Mouse (Mus musculus): Measurements from ENCODE around the gene Grid1.

The Grid1 gene

DNA sequence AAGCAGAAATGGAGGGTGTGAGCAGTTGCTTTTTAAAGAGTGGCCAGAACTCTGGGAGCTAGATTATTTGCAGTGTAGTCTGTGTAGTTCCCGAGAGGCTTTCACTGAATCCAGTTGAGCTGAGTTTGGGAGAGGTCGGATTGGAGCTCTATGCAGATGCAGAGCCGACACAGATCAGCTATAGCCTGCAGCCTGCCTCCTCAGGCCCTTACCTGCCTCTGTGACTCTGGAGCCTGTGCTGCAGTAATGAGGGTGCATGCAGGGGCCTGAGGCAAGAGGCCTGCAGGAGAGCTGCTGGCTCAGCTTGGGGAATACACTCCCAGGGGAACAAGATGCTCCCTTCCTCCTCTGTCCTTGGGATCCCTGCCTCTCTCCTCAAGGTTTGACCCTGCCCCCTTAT, 296.0 kb downstream of the Grid1 start:
- DNase-seq (ENCODE audit: low spot score): no peak

- DNase-seq (ENCODE audit: low spot score): no peak
These were observed 300.2 kb downstream of the Grid1 start for GRCm38 (mm10) chr14:35120089-35120488.

- no peak for DNase-seq (ENCODE audit: low spot score)
These were observed 301.0 kb downstream of the Grid1 start for GRCm38 (mm10) chr14:35120905-35121304.

DNA sequence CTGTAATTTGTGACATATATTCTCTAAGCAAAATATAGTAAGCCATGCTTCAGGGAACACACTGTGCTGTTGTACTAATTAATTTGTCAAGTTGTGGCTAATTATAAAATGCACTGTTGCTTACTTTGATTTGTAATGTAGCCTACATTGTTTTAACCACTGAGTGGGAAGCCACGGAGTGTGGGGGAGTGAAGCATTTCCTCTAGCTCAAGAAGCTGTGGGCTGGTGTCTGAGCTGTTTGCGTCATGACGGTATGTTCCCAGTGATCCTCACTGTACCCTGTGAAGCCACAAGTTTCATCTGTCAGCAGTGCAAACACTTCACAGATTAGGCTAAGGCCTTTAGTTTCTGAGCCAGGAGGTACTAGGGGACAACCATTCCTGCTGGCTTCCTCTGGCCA, 302.2 kb downstream of the Grid1 start:
- no peak for DNase-seq (ENCODE audit: low spot score)

GRCm38 (mm10) chr14:35123260-35123875, 303.5 kb downstream of the Grid1 start:
- no peak for DNase-seq (ENCODE audit: low spot score)

GRCm38 (mm10) chr14:35127616-35128015, 307.7 kb downstream of the Grid1 start:
- no peak for DNase-seq (ENCODE audit: low spot score)

- no peak for DNase-seq (ENCODE audit: low spot score)
These were observed 315.1 kb downstream of the Grid1 start for GRCm38 (mm10) chr14:35135056-35135455.

DNA sequence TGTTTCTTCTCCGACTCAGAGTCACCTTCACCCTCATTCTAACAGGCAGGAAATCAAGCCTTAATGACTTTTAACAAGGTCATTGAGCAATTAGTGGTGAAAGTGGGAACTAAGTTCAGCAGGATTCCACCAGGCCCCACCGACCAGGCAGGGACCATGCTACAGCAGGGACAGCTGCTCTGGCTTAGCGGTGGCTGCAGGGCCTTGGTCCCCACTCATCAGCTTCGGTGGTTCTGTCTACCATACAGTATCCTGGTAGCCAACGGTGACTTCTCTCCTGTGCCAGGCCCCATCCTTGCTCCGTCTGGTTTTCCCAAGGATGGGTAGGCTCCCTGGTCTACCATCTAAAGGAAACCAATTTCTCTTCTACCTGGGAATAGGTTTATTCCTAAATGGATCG, 318.2 kb downstream of the Grid1 start:
- no peak for DNase-seq (ENCODE audit: low spot score)

GRCm38 (mm10) chr14:35139824-35140223, 319.9 kb downstream of the Grid1 start:
- no peak for DNase-seq (ENCODE audit: low spot score)

- no peak for DNase-seq (ENCODE audit: low spot score)
These were observed 332.5 kb downstream of the Grid1 start for GRCm38 (mm10) chr14:35152450-35152849.

- DNase-seq (ENCODE audit: low spot score): no peak
These were observed 333.9 kb downstream of the Grid1 start for GRCm38 (mm10) chr14:35153701-35154277.

DNA sequence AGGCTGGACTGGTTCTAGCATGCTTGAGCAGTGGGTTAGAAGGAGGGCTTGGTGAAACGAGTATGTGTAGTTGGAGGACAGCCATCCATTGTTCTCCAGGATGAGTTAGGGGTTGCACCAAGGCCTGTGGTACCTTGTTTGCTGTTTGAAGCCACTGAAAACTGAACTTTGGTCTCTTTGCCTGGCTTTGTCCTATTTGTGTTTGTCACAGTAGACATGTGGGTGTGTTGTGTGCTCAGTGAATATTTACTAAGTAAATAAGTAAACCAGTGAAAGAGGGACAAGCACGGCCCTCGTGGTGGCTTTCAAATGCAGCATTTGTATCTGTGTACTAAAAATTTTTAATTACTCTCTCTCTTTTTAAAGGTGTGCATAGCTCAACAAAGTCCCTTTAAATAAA, 334.5 kb downstream of the Grid1 start:
- no peak for DNase-seq (ENCODE audit: low spot score)

DNA sequence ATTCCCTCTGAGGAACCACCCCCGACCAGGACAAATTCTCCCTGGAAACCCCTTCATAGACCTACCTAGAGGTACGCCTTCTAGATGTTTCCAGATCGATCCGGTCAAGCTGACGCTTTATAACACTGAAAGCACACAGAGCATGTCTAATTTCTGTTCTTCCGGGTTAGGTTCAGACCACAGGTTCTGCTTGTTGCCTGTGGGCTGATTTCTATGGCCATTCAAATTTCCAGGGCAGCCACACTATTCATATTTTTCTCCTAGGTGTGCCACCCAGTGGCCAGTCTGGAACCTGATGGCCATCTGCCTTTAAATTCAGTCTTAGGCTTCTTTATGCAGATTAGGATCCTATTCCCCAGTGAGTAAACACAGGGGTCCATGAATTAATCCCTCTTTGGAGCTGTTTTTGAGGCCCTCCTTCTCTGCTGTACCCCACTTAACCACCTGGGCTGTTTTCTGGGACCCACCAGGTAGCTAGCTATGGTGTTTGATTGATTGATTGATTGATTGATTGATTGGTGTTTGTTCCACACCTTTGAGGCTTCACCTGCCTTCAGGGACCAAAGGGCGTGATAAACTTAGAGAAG, 337.3 kb downstream of the Grid1 start:
- DNase-seq (ENCODE audit: low spot score): no peak

DNA sequence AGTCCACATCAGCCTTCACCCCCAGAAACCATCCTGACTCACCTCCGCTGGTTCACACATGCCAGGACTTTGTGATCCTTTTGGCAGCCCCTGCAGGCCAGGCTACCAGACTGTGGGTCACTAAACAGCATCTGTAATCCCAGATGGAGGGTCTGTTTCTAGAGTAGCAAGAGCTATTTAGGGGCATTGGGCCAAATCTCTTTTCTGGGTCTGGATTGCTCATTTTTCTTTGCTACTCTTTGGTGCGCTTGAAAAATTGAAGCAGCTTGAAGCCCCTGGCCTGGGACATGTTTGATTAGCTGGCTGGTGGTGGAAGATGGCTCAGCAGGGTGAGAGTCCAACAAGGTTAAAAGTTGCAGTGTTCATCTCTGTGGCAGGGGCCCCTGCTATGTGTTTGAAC, 339.4 kb downstream of the Grid1 start:
- DNase-seq (ENCODE audit: low spot score): no peak

DNA sequence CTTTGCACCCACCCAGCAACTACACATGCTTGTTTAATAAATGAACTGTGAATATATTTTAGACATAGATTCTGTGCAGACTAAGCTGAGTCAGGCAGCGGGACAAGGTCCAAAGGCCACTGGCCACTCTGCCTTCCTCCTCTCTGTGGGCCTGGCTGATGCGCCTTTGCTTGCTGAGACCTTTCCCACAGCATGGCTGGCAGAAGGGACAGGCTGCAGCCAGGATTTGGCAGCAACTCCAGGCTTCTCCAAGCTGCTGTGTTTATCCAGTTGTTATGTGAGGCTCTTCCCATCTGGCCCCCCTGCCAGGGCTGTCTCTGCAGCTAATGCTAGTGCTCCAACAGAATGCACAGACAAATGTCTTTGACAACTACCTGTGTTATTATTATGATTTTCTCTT, 347.5 kb downstream of the Grid1 start:
- no peak for DNase-seq (ENCODE audit: low spot score)

DNA sequence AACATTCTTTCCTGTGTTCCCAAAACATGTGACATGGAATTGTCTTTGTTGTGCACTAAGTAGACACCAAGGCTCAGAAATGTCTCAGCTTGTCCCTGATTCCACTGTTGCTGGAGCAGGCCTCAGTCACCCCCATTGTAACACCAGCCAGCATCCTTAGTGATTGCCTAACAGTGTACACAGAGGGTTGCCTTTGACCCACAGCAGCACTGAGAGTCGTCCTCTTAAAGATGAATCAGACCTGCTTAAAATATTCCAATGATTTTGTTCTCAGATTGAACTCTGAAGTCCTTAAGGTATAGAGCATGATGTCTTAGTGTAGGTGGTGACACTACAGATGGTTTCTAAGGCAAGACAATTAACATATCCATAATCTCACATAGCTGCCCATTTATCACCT, 354.0 kb downstream of the Grid1 start:
- DNase-seq (ENCODE audit: low spot score): no peak

DNA sequence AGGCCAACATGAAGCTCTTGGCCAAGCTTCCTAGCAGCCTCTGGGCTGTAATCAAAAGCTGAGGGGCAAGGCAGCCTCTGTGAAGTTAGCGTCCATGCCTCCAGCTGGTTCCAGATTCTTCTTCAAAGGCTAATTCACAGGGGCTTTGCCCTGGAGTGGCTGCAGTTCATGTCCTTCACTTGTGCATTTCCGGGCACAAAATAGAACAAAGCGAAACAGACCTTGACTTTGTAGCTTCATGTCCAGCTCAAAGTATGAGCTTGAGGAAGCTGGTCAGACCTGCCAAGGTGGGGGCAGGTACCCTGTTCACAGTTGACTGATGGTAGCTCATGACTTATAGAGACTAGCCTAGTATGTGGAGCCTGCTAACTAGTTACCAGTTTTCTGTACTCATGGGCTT, 356.1 kb downstream of the Grid1 start:
- no peak for DNase-seq (ENCODE audit: low spot score)

DNA sequence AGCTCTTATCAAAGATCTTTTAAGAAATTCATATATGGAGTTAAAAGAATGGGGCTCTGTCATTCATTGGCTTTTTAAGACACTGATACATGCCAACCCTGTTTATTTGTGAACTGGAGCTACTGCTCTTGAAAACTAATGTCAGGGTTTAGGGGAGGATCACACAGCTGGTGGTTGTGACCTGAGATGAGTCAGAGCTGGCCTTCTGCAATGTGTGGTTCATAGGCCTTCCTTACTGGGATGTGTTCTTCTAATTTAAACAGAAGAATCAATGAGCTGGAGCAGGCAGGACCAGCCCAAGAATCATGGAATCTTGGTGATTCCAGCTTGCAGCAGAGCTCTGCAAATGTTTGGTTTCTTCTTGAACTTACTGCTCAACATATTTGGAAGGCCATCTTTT, 359.2 kb downstream of the Grid1 start:
- DNase-seq (ENCODE audit: low spot score): no peak

- DNase-seq (ENCODE audit: low spot score): no peak
These were observed 365.5 kb downstream of the Grid1 start for GRCm38 (mm10) chr14:35185399-35185798.

GRCm38 (mm10) chr14:35192256-35192655, 372.3 kb downstream of the Grid1 start:
- no peak for DNase-seq (ENCODE audit: low spot score)

DNA sequence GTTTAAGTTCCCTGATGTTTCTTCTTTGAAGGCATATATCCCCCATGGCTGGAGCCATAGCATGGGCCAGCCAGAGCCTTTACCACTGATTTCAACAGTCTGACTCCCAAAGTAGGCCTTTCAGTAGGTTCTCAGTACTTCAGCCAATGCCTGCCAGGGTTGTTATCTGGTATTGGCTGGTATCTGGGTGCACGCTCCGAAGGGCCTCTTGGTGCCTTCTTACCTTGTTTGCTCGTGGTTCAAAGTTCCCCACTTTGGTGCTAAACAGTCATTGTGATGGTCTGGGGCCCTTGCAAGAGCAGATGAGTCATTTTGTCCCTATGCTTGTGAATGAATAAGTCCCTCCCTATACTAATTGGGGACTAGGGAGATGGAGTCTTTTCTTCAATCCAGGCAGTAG, 377.5 kb downstream of the Grid1 start:
- no peak for DNase-seq (ENCODE audit: low spot score)

GRCm38 (mm10) chr14:35198447-35198846, 378.5 kb downstream of the Grid1 start:
- DNase-seq (ENCODE audit: low spot score): no peak

- DNase-seq (ENCODE audit: low spot score): no peak
These were observed 379.0 kb downstream of the Grid1 start for GRCm38 (mm10) chr14:35198899-35199298.

DNA sequence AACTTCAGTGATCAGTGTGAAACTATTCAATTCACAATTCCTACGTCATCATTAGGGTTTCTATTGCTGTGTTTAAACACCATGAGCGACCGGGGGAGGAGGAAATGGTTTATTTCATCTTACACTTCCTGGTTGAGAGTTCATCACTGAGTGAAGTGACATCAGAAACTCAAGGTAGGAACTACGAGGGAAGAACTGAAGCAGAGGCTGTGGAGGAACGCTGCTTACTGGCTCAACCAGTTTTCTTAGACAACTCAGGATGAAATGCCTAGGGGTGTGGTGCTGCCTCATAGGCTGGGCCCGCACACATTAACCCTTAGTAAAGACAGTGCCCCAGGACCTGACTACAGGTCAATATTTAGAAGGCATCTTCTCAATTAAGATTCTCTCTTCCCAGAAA, 389.5 kb downstream of the Grid1 start:
- DNase-seq (ENCODE audit: low spot score): peak; percentile 3
